Mouse (Mus musculus): ENCODE results near the gene Adprm. TPM values are rescaled to one million over a fixed set of nuclear protein-coding genes. Genes with fewer than 3 reads are reported as not detected.
A peak's percentile ranks its signal among the peaks of the same experiment; 100 is the strongest.
"Not testable (repeated sequence)": the region's sequence is repeated elsewhere in the genome, so short reads cannot be mapped to it uniquely, and the experiment has no call there.

The Adprm gene
- polyA plus RNA-seq, 1 experiment from 2014 or later = 26.5 TPM

GRCm38 (mm10) chr11:67094470-67094869 is 42.1 kb upstream of the Adprm start:
- 65% methylated on average over 29 of the region's 29 CpGs for WGBS
- Histone ChIP-seq H3K4me2 (replicated peaks; ENCODE audit: low read depth) (no peak overlapping the region), H3K27me3 (replicated peaks; ENCODE audit: control insufficient read depth, insufficient read depth, low read length) (no peaks in the 10 kb centered on the region), H3K4me3 (ENCODE audit: low read depth, low read length) (no peak overlapping the region), H3K9ac (ENCODE audit: low read depth, low read length) (no peak overlapping the region), H3K27ac (ENCODE audit: low read depth, low read length) (no peak overlapping the region), H3K4me1 (replicated peaks; ENCODE audit: control insufficient read depth, insufficient read depth, low read length) (no peaks in the 10 kb centered on the region), H3K9me3 (ENCODE audit: control insufficient read depth) (no peaks in the 10 kb centered on the region), H3K36me3 (ENCODE audit: control insufficient read depth, insufficient read depth) (no peaks in the 10 kb centered on the region)
- no peak for TF ChIP-seq CTCF (IDR thresholded peaks at IDR 0.05; ENCODE audit: low read depth)
- ATAC-seq = no peak

GRCm38 (mm10) chr11:67093652-67094051 is 41.3 kb upstream of the Adprm start:
- ATAC-seq = no peak
- Histone ChIP-seq H3K4me2 (replicated peaks; ENCODE audit: low read depth) (no peak overlapping the region), H3K9ac (ENCODE audit: low read depth, low read length) (no peak overlapping the region), H3K27ac (ENCODE audit: low read depth, low read length) (no peak overlapping the region), H3K27me3 (replicated peaks; ENCODE audit: control insufficient read depth, insufficient read depth, low read length) (no peaks in the 10 kb centered on the region), H3K4me3 (ENCODE audit: low read depth, low read length) (no peak overlapping the region), H3K4me1 (replicated peaks; ENCODE audit: control insufficient read depth, insufficient read depth, low read length) (no peaks in the 10 kb centered on the region), H3K36me3 (ENCODE audit: control insufficient read depth, insufficient read depth) (no peaks in the 10 kb centered on the region), H3K9me3 (ENCODE audit: control insufficient read depth) (no peaks in the 10 kb centered on the region)
- no peak for TF ChIP-seq CTCF (IDR thresholded peaks at IDR 0.05; ENCODE audit: low read depth)
- 92% methylated on average over 5 of the region's 5 CpGs for WGBS

GRCm38 (mm10) chr11:67093201-67093600 is 40.8 kb upstream of the Adprm start:
- Histone ChIP-seq H3K9me3 (ENCODE audit: control insufficient read depth) (no peaks in the 10 kb centered on the region), H3K36me3 (ENCODE audit: control insufficient read depth, insufficient read depth) (no peaks in the 10 kb centered on the region), H3K9ac (ENCODE audit: low read depth, low read length) (no peak overlapping the region), H3K27me3 (replicated peaks; ENCODE audit: control insufficient read depth, insufficient read depth, low read length) (no peaks in the 10 kb centered on the region), H3K4me3 (ENCODE audit: low read depth, low read length) (no peak overlapping the region), H3K27ac (ENCODE audit: low read depth, low read length) (no peak overlapping the region), H3K4me2 (replicated peaks; ENCODE audit: low read depth) (no peak overlapping the region), H3K4me1 (replicated peaks; ENCODE audit: control insufficient read depth, insufficient read depth, low read length) (no peaks in the 10 kb centered on the region)
- TF ChIP-seq CTCF (IDR thresholded peaks at IDR 0.05; ENCODE audit: low read depth) = no peak
- no peak for ATAC-seq
- 69% methylated on average over 9 of the region's 9 CpGs for WGBS

- not testable (repeated sequence) for H3K27ac ChIP-seq (ENCODE audit: low read depth, low read length); H3K27me3 ChIP-seq (replicated peaks; ENCODE audit: control insufficient read depth, insufficient read depth, low read length); H3K9ac ChIP-seq (ENCODE audit: low read depth, low read length); H3K9me3 ChIP-seq (ENCODE audit: control insufficient read depth); ATAC-seq; H3K36me3 ChIP-seq (ENCODE audit: control insufficient read depth, insufficient read depth); H3K4me3 ChIP-seq (ENCODE audit: low read depth, low read length); H3K4me1 ChIP-seq (replicated peaks; ENCODE audit: control insufficient read depth, insufficient read depth, low read length); H3K4me2 ChIP-seq (replicated peaks; ENCODE audit: low read depth)
- 82% methylated on average over 12 of the region's 12 CpGs for WGBS
These were observed 40.0 kb upstream of the Adprm start for GRCm38 (mm10) chr11:67092354-67092753.

GRCm38 (mm10) chr11:67087225-67087624 is 34.8 kb upstream of the Adprm start:
- no peak overlapping the region for H3K4me2 ChIP-seq (replicated peaks; ENCODE audit: low read depth)
- no peak overlapping the region for H3K27ac ChIP-seq (ENCODE audit: low read depth, low read length)
- H3K27me3 ChIP-seq (replicated peaks; ENCODE audit: control insufficient read depth, insufficient read depth, low read length) = peaks cover 9% of the 10 kb centered on the region
- no peak for TF ChIP-seq CTCF (IDR thresholded peaks at IDR 0.05; ENCODE audit: low read depth)
- 77% methylated on average over 12 of the region's 12 CpGs for WGBS
- no peak for ATAC-seq
- H3K4me1 ChIP-seq (replicated peaks; ENCODE audit: control insufficient read depth, insufficient read depth, low read length) = no peaks in the 10 kb centered on the region
- H3K9me3 ChIP-seq (ENCODE audit: control insufficient read depth) = no peaks in the 10 kb centered on the region
- no peak overlapping the region for H3K9ac ChIP-seq (ENCODE audit: low read depth, low read length)
- no peaks in the 10 kb centered on the region for H3K36me3 ChIP-seq (ENCODE audit: control insufficient read depth, insufficient read depth)
- no peak overlapping the region for H3K4me3 ChIP-seq (ENCODE audit: low read depth, low read length)

GRCm38 (mm10) chr11:67086467-67087164 is 34.2 kb upstream of the Adprm start:
- ATAC-seq = peak; percentile 78
- Histone ChIP-seq H3K36me3 (ENCODE audit: control insufficient read depth, insufficient read depth) (no peaks in the 10 kb centered on the region), H3K4me3 (ENCODE audit: low read depth, low read length) (no peak overlapping the region), H3K27me3 (replicated peaks; ENCODE audit: control insufficient read depth, insufficient read depth, low read length) (peaks cover 9% of the 10 kb centered on the region), H3K27ac (ENCODE audit: low read depth, low read length) (no peak overlapping the region), H3K4me1 (replicated peaks; ENCODE audit: control insufficient read depth, insufficient read depth, low read length) (no peaks in the 10 kb centered on the region), H3K9me3 (ENCODE audit: control insufficient read depth) (no peaks in the 10 kb centered on the region), H3K9ac (ENCODE audit: low read depth, low read length) (no peak overlapping the region), H3K4me2 (replicated peaks; ENCODE audit: low read depth) (no peak overlapping the region; the same call in 1 of the 2 replicates)
- WGBS = 27% methylated on average over 9 of the region's 9 CpGs
- no peak for TF ChIP-seq CTCF (IDR thresholded peaks at IDR 0.05; ENCODE audit: low read depth)

All from intestine, postnatal 0 days (tissue).